Mouse (Mus musculus) liver, embryonic 18 days (tissue): Measurements from ENCODE around the gene Mark4. TPM values are rescaled to one million over a fixed set of nuclear protein-coding genes. Genes with fewer than 3 reads are reported as not detected.

Experiments
- polyA plus RNA-seq: library from polyadenylated mRNA; depleted of rRNA; stranded (reverse); fragments of >200 nt; gene quantifications from 2 replicates; pipeline ENCODE4 v1.2.3, GENCODE M21; 2012; rRNA removed

The Mark4 gene
- polyA plus RNA-seq = 4.5 and 4.8 TPM in 2 replicates

GRCm38 (mm10) chr7:19458591-19459111, at the start of gene Mark4:
TSS of gene Mark4 (minus strand) at chr7:19458821.

GRCm38 (mm10) chr7:19462884-19463381, 4.3 kb upstream of the Mark4 start, which contains the start of gene Exoc3l2:
TSS of gene Exoc3l2 (plus strand) at chr7:19463331.

GRCm38 (mm10) chr7:19404476-19404875, 54.1 kb downstream of the Mark4 start, which contains the start of gene Ckm:
TSS of gene Ckm (plus strand) at chr7:19404776.

GRCm38 (mm10) chr7:19403731-19404296, 54.8 kb downstream of the Mark4 start, which contains the start of gene Klc3:
TSS of gene Klc3 (minus strand) at chr7:19404104.

GRCm38 (mm10) chr7:19381377-19382165, 77.0 kb downstream of the Mark4 start, which contains the start of gene Ercc2:
TSS of gene Ercc2 (plus strand) at chr7:19382010.

Other genes with a start within 250 kb of the Mark4 start
- gene Gpr4, start 246.3 kb downstream of the Mark4 start, polyA plus RNA-seq = 0.94 and 0.97 TPM in 2 replicates
- gene Opa3, start 230.5 kb downstream of the Mark4 start, polyA plus RNA-seq = 6.5 TPM in 2 replicates
- 46.0 and 54.2 TPM in 2 replicates for gene Vasp, start 187.0 kb downstream of the Mark4 start, polyA plus RNA-seq
- gene Ppm1n, start 178.8 kb downstream of the Mark4 start, polyA plus RNA-seq = 0.06 and 0.12 TPM in 2 replicates
- gene Rtn2, start 176.2 kb downstream of the Mark4 start, polyA plus RNA-seq = 3.1 and 3.7 TPM in 2 replicates
- 0.05 TPM in 2 replicates for gene Fosb, start 148.8 kb downstream of the Mark4 start, polyA plus RNA-seq
- 7.9 and 9.1 TPM in 2 replicates for gene Ercc1, start 114.0 kb downstream of the Mark4 start, polyA plus RNA-seq
- 4.4 TPM in 2 replicates for gene Cd3eap, start 99.3 kb downstream of the Mark4 start, polyA plus RNA-seq
- 0.73 and 1.9 TPM in 2 replicates for gene Ppp1r13l, start 99.1 kb downstream of the Mark4 start, polyA plus RNA-seq
- gene Ercc2, start 76.8 kb downstream of the Mark4 start, polyA plus RNA-seq = 10.3 and 12.5 TPM in 2 replicates
- gene Klc3, start 54.7 kb downstream of the Mark4 start, polyA plus RNA-seq = 0.85 TPM in 2 replicates
- gene Ckm, start 54.0 kb downstream of the Mark4 start, polyA plus RNA-seq = 0.31 and 2.5 TPM in 2 replicates
- 2.2 and 2.4 TPM in 2 replicates for gene Exoc3l2, start 4.5 kb upstream of the Mark4 start, polyA plus RNA-seq
- 2.2 and 2.5 TPM in 2 replicates for gene Bloc1s3, start 49.5 kb upstream of the Mark4 start, polyA plus RNA-seq
- gene Trappc6a, start 49.6 kb upstream of the Mark4 start, polyA plus RNA-seq = 36.0 and 40.0 TPM in 2 replicates
- gene Nkpd1, start 59.0 kb upstream of the Mark4 start, polyA plus RNA-seq = 0.02 and 0.06 TPM in 2 replicates
- 21.3 and 26.8 TPM in 2 replicates for gene Ppp1r37, start 104.3 kb upstream of the Mark4 start, polyA plus RNA-seq
- gene Zfp296, start 118.5 kb upstream of the Mark4 start, polyA plus RNA-seq = 0.81 and 0.85 TPM in 2 replicates
- gene Gemin7, start 118.8 kb upstream of the Mark4 start, polyA plus RNA-seq = 28.8 and 31.3 TPM in 2 replicates
- gene Clasrp, start 145.7 kb upstream of the Mark4 start, polyA plus RNA-seq = 17.9 and 24.7 TPM in 2 replicates
- 2.1 and 2.4 TPM in 2 replicates for gene Relb, start 170.6 kb upstream of the Mark4 start, polyA plus RNA-seq
- 27.7 and 29.1 TPM in 2 replicates for gene Clptm1, start 206.2 kb upstream of the Mark4 start, polyA plus RNA-seq
- gene Apoc2, start 219.1 kb upstream of the Mark4 start, polyA plus RNA-seq = 1,005 and 1,068 TPM in 2 replicates
- gene Gm44805, start 222.6 kb upstream of the Mark4 start, polyA plus RNA-seq = 12.7 and 26.8 TPM in 2 replicates
- 1,034 and 1,247 TPM in 2 replicates for gene Apoc4, start 222.7 kb upstream of the Mark4 start, polyA plus RNA-seq
- 1,023 and 1,218 TPM in 2 replicates for gene Apoc1, start 233.8 kb upstream of the Mark4 start, polyA plus RNA-seq
- gene Apoe, start 240.4 kb upstream of the Mark4 start, polyA plus RNA-seq = 14,325 and 17,049 TPM in 2 replicates